9 mouse cellular contexts compared by ENCODE assay signal in the genomic region with DNA sequence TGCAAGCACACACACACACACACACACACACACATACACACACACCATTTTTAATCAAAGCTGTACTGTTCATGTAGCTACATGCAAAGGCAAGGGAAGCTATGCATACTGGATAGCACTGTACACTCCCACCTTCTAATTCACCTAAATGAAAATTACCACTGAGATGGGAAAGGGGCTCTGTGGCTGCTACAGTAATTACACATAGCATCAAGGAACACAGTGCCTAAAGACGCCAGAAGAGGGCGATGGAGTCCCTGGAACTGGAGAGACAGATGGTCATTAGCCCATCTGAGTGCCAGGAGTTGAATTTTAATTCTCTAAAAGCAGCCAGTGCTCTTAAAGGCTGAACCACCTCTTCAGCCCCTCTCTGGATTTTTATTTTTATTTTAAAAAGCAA. TPM values are rescaled to one million over a fixed set of nuclear protein-coding genes. Genes with fewer than 3 reads are reported as not detected.
DNase-seq lines count a peak whose midpoint lies in the region; ATAC-seq and TF ChIP-seq lines count a peak whose summit lies in the region.
"Had no signal": no experiment of that assay in that cellular context is flagged by ENCODE, and none has a peak within 500 bp of the region (broad histone marks: within the 10 kb centered on the region; RNA-seq: fewer than 3 reads in every experiment).

No protein-coding gene starts in this region.

- H3K9ac ChIP-seq in kidney, embryonic 14.5 days (ENCODE audit: low read depth, low read length): no peak overlapping the region
- no peak overlapping the region for H3K9ac ChIP-seq in stomach, postnatal 0 days (ENCODE audit: low read length)
- H3K9ac ChIP-seq in heart, embryonic 11.5 days (ENCODE audit: low read depth, low read length): no peak overlapping the region
- H3K9ac ChIP-seq: liver, embryonic 13.5 days had no signal

- no peak for ATAC-seq in kidney, embryonic 14.5 days (ENCODE audit: low FRiP score, low TSS enrichment)
- no peak for ATAC-seq in stomach, postnatal 0 days (ENCODE audit: low FRiP score, low TSS enrichment)
- ATAC-seq in heart, embryonic 11.5 days (replicated peaks; ENCODE audit: insufficient number of reproducible peaks, low FRiP score, low TSS enrichment): no peak

- no peaks in the 10 kb centered on the region; the same call in 1 of the 2 replicates for H3K36me3 ChIP-seq in kidney, adult 2 months (ENCODE audit: control insufficient read depth, insufficient read depth, low read length)
- H3K36me3 ChIP-seq in kidney, embryonic 14.5 days (ENCODE audit: control insufficient read depth, insufficient read depth, low read length): peaks cover 16% of the 10 kb centered on the region; the same call in 1 of the 2 replicates
- 0 out of 2 replicates have a peak, but pooled peaks cover 2% of the 10 kb centered on the region for H3K36me3 ChIP-seq in stomach, postnatal 0 days (ENCODE audit: control insufficient read depth, insufficient read depth, low read length)
- 0 out of 2 replicates have a peak, but pooled peaks cover 1% of the 10 kb centered on the region for H3K36me3 ChIP-seq in heart, embryonic 11.5 days (ENCODE audit: control insufficient read depth, insufficient read depth, low read length)
- H3K36me3 ChIP-seq: liver, embryonic 13.5 days had no signal

- peak; percentile 38; the same call in 1 of the 2 replicates for TF ChIP-seq CTCF in kidney, adult 2 months (conservative IDR thresholded peaks at IDR 0.05; ENCODE audit: insufficient read depth, insufficient read length, low read depth, low read length)
- peak; percentile 67 for TF ChIP-seq CTCF in stomach, postnatal 0 days (IDR thresholded peaks at IDR 0.05; ENCODE audit: low read depth)

- 13% methylated on average over 2 of the region's 2 CpGs for WGBS in kidney, adult 2 months
- 7% methylated on average over 2 of the region's 2 CpGs for WGBS in kidney, embryonic 14.5 days
- 9% methylated on average over 2 of the region's 2 CpGs for WGBS in stomach, postnatal 0 days
- 9% methylated on average over 2 of the region's 2 CpGs for WGBS in heart, embryonic 11.5 days (ENCODE audit: insufficient replicate concordance)

- TF ChIP-seq EP300 in stomach, postnatal 0 days (optimal IDR thresholded peaks at IDR 0.05): no peak

- DNase-seq in kidney, adult 2 months: peak; percentile 32
- peak; percentile 7 for DNase-seq in Muller cell, postnatal 12 days (ENCODE audit: inconsistent ontology term)
- DNase-seq in cerebellum, postnatal 4 days (ENCODE audit: low spot score in 2 of 2): peak; percentile 51 to 75
- DNase-seq in hindlimb bud, embryonic 11.5 days (ENCODE audit: extremely low spot score, low read depth, low spot score): peak; percentile 37
- peak; percentile 9 for DNase-seq in lung, postnatal 25 days (ENCODE audit: low spot score)
- DNase-seq in stomach, postnatal 0 days (ENCODE audit: low spot score): peak; percentile 22
- DNase-seq: liver, embryonic 13.5 days had no signal

- no peak overlapping the region for H3K4me3 ChIP-seq in kidney, adult 2 months (ENCODE audit: insufficient read depth, low read depth, low read length)
- H3K4me3 ChIP-seq in kidney, embryonic 14.5 days (ENCODE audit: low read length): no peak overlapping the region
- H3K4me3 ChIP-seq in stomach, postnatal 0 days (ENCODE audit: low read depth, low read length): no peak overlapping the region
- H3K4me3 ChIP-seq in heart, embryonic 11.5 days (ENCODE audit: low read depth, low read length): no peak overlapping the region
- H3K4me3 ChIP-seq: liver, embryonic 13.5 days had no signal

- H3K4me2 ChIP-seq in kidney, embryonic 14.5 days (replicated peaks; ENCODE audit: low read depth, low read length): no peak overlapping the region
- H3K4me2 ChIP-seq in stomach, postnatal 0 days (replicated peaks; ENCODE audit: low read depth): no peak overlapping the region
- no peak overlapping the region for H3K4me2 ChIP-seq in heart, embryonic 11.5 days
- H3K4me2 ChIP-seq: liver, embryonic 13.5 days had no signal

- TF ChIP-seq POLR2A in kidney, adult 2 months (IDR thresholded peaks at IDR 0.05; ENCODE audit: low read depth, low read length): no peak

- no peaks in the 10 kb centered on the region for H3K27me3 ChIP-seq in kidney, adult 2 months (replicated peaks; ENCODE audit: control insufficient read depth, insufficient read depth, low read length)
- no peaks in the 10 kb centered on the region for H3K27me3 ChIP-seq in kidney, embryonic 14.5 days (ENCODE audit: control insufficient read depth, insufficient read depth, low read length)
- no peaks in the 10 kb centered on the region for H3K27me3 ChIP-seq in stomach, postnatal 0 days (ENCODE audit: control insufficient read depth, insufficient read depth, low read length)
- H3K27me3 ChIP-seq in heart, embryonic 11.5 days (ENCODE audit: control insufficient read depth, insufficient read depth, low read length): no peaks in the 10 kb centered on the region
- H3K27me3 ChIP-seq: liver, embryonic 13.5 days had no signal

- no peak overlapping the region for H3K27ac ChIP-seq in kidney, adult 2 months (ENCODE audit: insufficient read depth, low read depth, low read length)
- no peak overlapping the region for H3K27ac ChIP-seq in kidney, embryonic 14.5 days (ENCODE audit: low read depth, low read length)
- H3K27ac ChIP-seq in stomach, postnatal 0 days (replicated peaks): no peak overlapping the region
- no peak overlapping the region for H3K27ac ChIP-seq in heart, embryonic 11.5 days (ENCODE audit: low read depth, low read length)
- H3K27ac ChIP-seq: liver, embryonic 13.5 days had no signal

- no peaks in the 10 kb centered on the region for H3K4me1 ChIP-seq in kidney, adult 2 months (ENCODE audit: control insufficient read depth, insufficient read depth, low read length)
- no peaks in the 10 kb centered on the region for H3K4me1 ChIP-seq in kidney, embryonic 14.5 days (ENCODE audit: control insufficient read depth, insufficient read depth, low read length)
- H3K4me1 ChIP-seq in stomach, postnatal 0 days (replicated peaks; ENCODE audit: control insufficient read depth, insufficient read depth): no peaks in the 10 kb centered on the region
- H3K4me1 ChIP-seq in heart, embryonic 11.5 days (ENCODE audit: control insufficient read depth, insufficient read depth, low read length): no peaks in the 10 kb centered on the region

- H3K9me3 ChIP-seq in kidney, embryonic 14.5 days (ENCODE audit: control insufficient read depth, low read length): no peaks in the 10 kb centered on the region
- no peaks in the 10 kb centered on the region for H3K9me3 ChIP-seq in stomach, postnatal 0 days (ENCODE audit: control insufficient read depth, low read length)
- H3K9me3 ChIP-seq in heart, embryonic 11.5 days (replicated peaks; ENCODE audit: control insufficient read depth, low read length): no peaks in the 10 kb centered on the region
- H3K9me3 ChIP-seq: liver, embryonic 13.5 days had no signal

RNA-seq across cellular contexts. Expression of a gene that starts 53.7 kb away (rescaled TPM):
- polyA plus RNA-seq in kidney, adult 2 months (2012; rRNA removed): 7.0 and 9.1 TPM in 2 replicates
- polyA plus RNA-seq in kidney, embryonic 14.5 days (2014; fragmentation: Nextera tagmentation; extraction: Ambion mirVana): 17.7 and 19.7 TPM in 2 replicates
- polyA plus RNA-seq in stomach, postnatal 0 days (2015; fragmentation: Nextera tagmentation; extraction: Ambion mirVana): 6.0 TPM in 2 replicates
- polyA plus RNA-seq in heart, embryonic 11.5 days (2014; fragmentation: Nextera tagmentation; extraction: Ambion mirVana): 11.9 and 12.7 TPM in 2 replicates

Comparison
In these comparisons a context has a peak if more than half of its experiments do, and no peak if none do; other contexts are left out.
1. DNase-seq: peak in every context shown above with its lines; median percentile 63 in cerebellum, postnatal 4 days; 37 in hindlimb bud, embryonic 11.5 days; 32 in kidney, adult 2 months; 22 in stomach, postnatal 0 days; 9 in lung, postnatal 25 days; 7 in Muller cell, postnatal 12 days.